Mouse (Mus musculus) hindbrain, embryonic 13.5 days (tissue): ENCODE data around the gene Pink1. TPM values are rescaled to one million over a fixed set of nuclear protein-coding genes. Genes with fewer than 3 reads are reported as not detected.
A peak's percentile ranks its signal among the peaks of the same experiment; 100 is the strongest.

ENCODE experiments used
- ATAC-seq: fragments of 200-750 bp; cut with Nextera tagmentation; 2 replicates; pipeline ENCODE4 v1.8.0; 2017; ENCODE audit warnings: moderate TSS enrichment; ENCODE audit not compliant: low FRiP score
- H3K27ac ChIP-seq: fragments of 300-500 bp; sonication (generic); 2 replicates; pipeline ENCODE4 v1.5.1; 2015; ENCODE audit warnings: inconsistent platforms, mild to moderate bottlenecking, moderate library complexity
- H3K27me3 ChIP-seq: fragments of 300-500 bp; sonication (generic); 2 replicates; pipeline ENCODE4 v1.6.1; 2015; ENCODE audit warnings: mild to moderate bottlenecking, inconsistent platforms
- H3K36me3 ChIP-seq: fragments of 300-500 bp; sonication (generic); 2 replicates; pipeline ENCODE4 v1.6.1; 2015; ENCODE audit warnings: mild to moderate bottlenecking, inconsistent platforms
- H3K4me1 ChIP-seq: fragments of 300-500 bp; sonication (generic); replicated peaks from 2 replicates; pipeline ENCODE4 v1.6.1; 2015; ENCODE audit warnings: inconsistent platforms
- H3K4me2 ChIP-seq: fragments of 300-500 bp; sonication (generic); 2 replicates; pipeline ENCODE4 v1.6.1; 2015; ENCODE audit warnings: inconsistent platforms, mild to moderate bottlenecking, moderate library complexity
- H3K4me3 ChIP-seq: fragments of 300-500 bp; sonication (generic); 2 replicates; pipeline ENCODE4 v1.5.1; 2015; ENCODE audit warnings: mild to moderate bottlenecking, inconsistent platforms
- H3K9ac ChIP-seq: fragments of 300-500 bp; sonication (generic); 2 replicates; pipeline ENCODE4 v1.6.1; 2015; ENCODE audit warnings: mild to moderate bottlenecking, inconsistent platforms
- H3K9me3 ChIP-seq: fragments of 300-500 bp; sonication (generic); 2 replicates; pipeline ENCODE4 v1.6.1; 2016; ENCODE audit warnings: inconsistent platforms
- WGBS: fragments of 180-500 bp; shearing (Covaris S2); methylation state at CpG from one replicate; pipeline ENCODE4 v1.1.7; 2015; 5-methylcytosine and 5-hydroxymethylcytosine counted together
- polyA plus RNA-seq: library from polyadenylated mRNA; unstranded; fragments of >200 nt; fragmentation: Nextera tagmentation; extraction: Ambion mirVana; gene quantifications from 2 replicates; pipeline ENCODE4 v1.2.1, GENCODE M21; 2015

Gene Pink1
- polyA plus RNA-seq, 1 experiment from 2014 or later = 93.8 TPM

- H3K4me2 ChIP-seq = no peak overlapping the region
- H3K9me3 ChIP-seq = no peaks in the 10 kb centered on the region
- H3K4me1 ChIP-seq = peaks cover 49% of the 10 kb centered on the region
- peak overlapping the region; percentile 51; the same call in 1 of the 2 replicates for H3K9ac ChIP-seq
- WGBS = 78% methylated on average over 4 of the region's 4 CpGs
- no peak overlapping the region for H3K4me3 ChIP-seq
- no peak for ATAC-seq
- H3K36me3 ChIP-seq = peaks cover 13% of the 10 kb centered on the region
- H3K27ac ChIP-seq = no peak overlapping the region
- no peaks in the 10 kb centered on the region for H3K27me3 ChIP-seq
These were observed 2.4 kb downstream of the Pink1 start for GRCm38 (mm10) chr4:138323753-138324152.

GRCm38 (mm10) chr4:138322692-138323091 is 3.4 kb downstream of the Pink1 start:
- 0 out of 2 replicates have a peak overlapping the region, but pooled peaks have one; percentile 51 for H3K9ac ChIP-seq
- no peaks in the 10 kb centered on the region for H3K9me3 ChIP-seq
- ATAC-seq = no peak
- H3K4me2 ChIP-seq = peak overlapping the region; percentile 13; the same call in 1 of the 2 replicates
- no peak overlapping the region for H3K27ac ChIP-seq
- peaks cover 53% of the 10 kb centered on the region for H3K4me1 ChIP-seq
- 11% methylated on average over 4 of the region's 4 CpGs for WGBS
- no peak overlapping the region for H3K4me3 ChIP-seq
- no peaks in the 10 kb centered on the region for H3K27me3 ChIP-seq
- peaks cover 14% of the 10 kb centered on the region for H3K36me3 ChIP-seq

DNA sequence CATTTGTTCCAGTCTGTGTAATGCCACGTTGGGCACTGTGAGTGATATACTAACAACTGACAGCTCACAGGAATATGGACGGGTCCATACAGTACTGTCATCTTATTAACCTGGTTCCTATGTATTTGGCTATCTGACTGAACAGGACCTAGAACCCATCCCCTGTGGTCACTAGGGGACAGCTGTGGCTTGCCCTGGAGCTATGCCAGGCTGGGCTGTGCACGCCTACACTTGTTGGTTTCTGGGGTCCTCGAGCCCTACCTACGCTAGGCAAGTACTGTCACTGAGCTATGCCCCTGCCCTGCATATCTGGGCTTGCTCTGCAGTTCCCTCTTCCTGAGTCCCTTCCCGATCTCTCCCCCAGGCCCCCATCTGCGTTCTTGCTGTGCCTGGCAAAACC is 4.6 kb downstream of the Pink1 start:
- WGBS = 74% methylated on average over 7 of the region's 7 CpGs
- H3K9me3 ChIP-seq = no peaks in the 10 kb centered on the region
- no peaks in the 10 kb centered on the region for H3K27me3 ChIP-seq
- no peak for ATAC-seq
- H3K4me3 ChIP-seq = no peak overlapping the region
- H3K4me1 ChIP-seq = peaks cover 56% of the 10 kb centered on the region
- peaks cover 26% of the 10 kb centered on the region for H3K36me3 ChIP-seq
- H3K4me2 ChIP-seq = no peak overlapping the region
- H3K9ac ChIP-seq = peak overlapping the region; percentile 29
- no peak overlapping the region for H3K27ac ChIP-seq

DNA sequence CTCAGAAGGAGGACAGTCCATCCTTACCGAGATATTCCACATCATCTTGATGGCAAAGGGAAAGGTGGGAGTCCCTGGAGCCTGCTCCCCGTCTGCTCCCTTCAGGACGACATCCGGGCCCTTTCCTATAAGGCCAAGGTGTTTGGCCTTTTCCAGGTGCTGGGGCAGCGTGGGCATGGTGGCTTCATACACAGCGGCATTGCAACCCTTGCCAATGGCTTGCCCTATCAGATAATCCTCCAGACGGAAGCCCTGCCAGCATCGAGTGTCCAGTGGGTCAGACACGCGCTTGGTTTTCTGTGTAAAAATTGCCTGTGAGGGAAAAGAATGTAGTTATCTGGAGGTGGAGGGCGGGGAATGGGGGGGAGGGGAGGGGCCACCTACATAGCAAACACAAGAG is 5.4 kb downstream of the Pink1 start:
- Histone ChIP-seq H3K4me1 (peaks cover 52% of the 10 kb centered on the region), H3K36me3 (peaks cover 33% of the 10 kb centered on the region), H3K9me3 (no peaks in the 10 kb centered on the region), H3K27me3 (no peaks in the 10 kb centered on the region), H3K27ac (no peak overlapping the region), H3K9ac (no peak overlapping the region; the same call in 1 of the 2 replicates), H3K4me3 (no peak overlapping the region), H3K4me2 (no peak overlapping the region)
- 87% methylated on average over 11 of the region's 11 CpGs for WGBS
- no peak for ATAC-seq

DNA sequence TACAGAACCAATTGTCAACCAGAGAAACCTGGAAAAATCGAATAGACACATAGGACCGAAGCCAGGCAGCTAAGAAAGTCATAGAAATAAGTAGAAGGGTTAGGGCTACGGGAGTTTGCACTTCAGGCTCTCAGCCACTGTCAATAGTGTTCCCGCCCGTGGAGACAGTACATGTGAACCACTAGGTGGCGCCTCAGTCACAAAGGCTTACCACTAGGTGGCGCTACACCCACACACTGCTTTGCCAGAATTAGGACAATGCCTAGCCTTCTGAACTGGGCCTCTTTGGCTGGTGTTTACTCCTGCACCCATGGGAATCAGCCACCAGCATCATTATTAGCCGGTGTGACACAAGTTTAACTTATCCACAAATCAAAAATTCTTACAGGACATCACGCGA is 6.6 kb downstream of the Pink1 start:
- 32% methylated on average over 10 of the region's 10 CpGs for WGBS
- H3K4me1 ChIP-seq = peaks cover 45% of the 10 kb centered on the region
- ATAC-seq = no peak
- no peak overlapping the region for H3K4me3 ChIP-seq
- H3K4me2 ChIP-seq = no peak overlapping the region
- H3K27ac ChIP-seq = no peak overlapping the region
- no peaks in the 10 kb centered on the region for H3K27me3 ChIP-seq
- H3K9me3 ChIP-seq = no peaks in the 10 kb centered on the region
- peaks cover 45% of the 10 kb centered on the region for H3K36me3 ChIP-seq
- H3K9ac ChIP-seq = no peak overlapping the region

DNA sequence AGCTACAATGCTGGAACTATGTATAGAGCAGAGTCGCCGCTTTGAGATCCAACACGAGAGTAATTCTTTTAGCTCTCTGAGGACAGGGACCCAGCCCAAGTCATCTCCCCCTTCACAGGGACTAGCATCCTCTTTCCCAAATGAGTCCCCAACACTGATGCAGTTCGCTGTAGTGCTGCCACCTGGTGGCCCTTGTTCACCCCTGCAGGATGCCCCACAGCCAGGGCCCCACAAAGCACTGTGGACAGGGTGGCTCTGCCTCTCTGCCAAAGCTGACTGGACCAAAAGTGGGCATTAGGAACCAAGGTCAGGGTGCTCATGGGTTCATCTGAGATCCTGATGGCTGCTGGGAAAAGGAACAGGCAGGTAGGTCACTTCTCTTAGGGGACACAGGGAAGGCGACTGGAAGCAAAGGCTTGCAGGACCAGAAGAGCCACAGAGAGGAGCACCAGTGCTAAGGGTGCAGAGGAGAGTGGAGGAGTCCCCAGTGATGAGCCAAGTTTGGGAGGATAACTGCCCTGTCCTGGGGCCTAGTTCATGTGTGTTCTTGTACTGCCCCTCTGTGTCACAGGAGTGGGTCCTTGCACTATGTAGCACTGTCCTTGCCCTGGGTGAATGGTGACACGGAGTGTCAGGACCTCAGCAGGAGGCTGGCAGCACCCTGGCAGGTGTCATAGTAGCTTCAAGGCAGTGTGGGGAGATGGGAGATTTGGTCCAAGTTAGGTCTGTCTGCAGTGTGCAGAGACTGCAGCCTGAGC is 7.4 kb downstream of the Pink1 start:
- peak; percentile 23; the same call in 1 of the 2 replicates for ATAC-seq
- Histone ChIP-seq H3K9ac (no peak overlapping the region), H3K36me3 (peaks cover 53% of the 10 kb centered on the region), H3K27ac (no peak overlapping the region; the same call in 1 of the 2 replicates), H3K4me3 (no peak overlapping the region), H3K9me3 (no peaks in the 10 kb centered on the region), H3K4me2 (no peak overlapping the region), H3K27me3 (no peaks in the 10 kb centered on the region), H3K4me1 (peaks cover 36% of the 10 kb centered on the region)
- WGBS = 57% methylated on average over 6 of the region's 6 CpGs

- H3K27me3 ChIP-seq = no peaks in the 10 kb centered on the region
- no peak overlapping the region for H3K27ac ChIP-seq
- no peak overlapping the region for H3K4me2 ChIP-seq
- no peak overlapping the region for H3K9ac ChIP-seq
- ATAC-seq = no peak
- no peak overlapping the region for H3K4me3 ChIP-seq
- peaks cover 14% of the 10 kb centered on the region; the same call in 1 of the 2 replicates for H3K4me1 ChIP-seq
- H3K36me3 ChIP-seq = peaks cover 76% of the 10 kb centered on the region
- H3K9me3 ChIP-seq = no peaks in the 10 kb centered on the region
- WGBS = 88% methylated on average over 6 of the region's 6 CpGs
These were observed 9.7 kb downstream of the Pink1 start for GRCm38 (mm10) chr4:138316369-138316768.

- no peak overlapping the region for H3K9ac ChIP-seq
- peaks cover 14% of the 10 kb centered on the region; the same call in 1 of the 2 replicates for H3K4me1 ChIP-seq
- WGBS = 73% methylated on average over 9 of the region's 9 CpGs
- H3K27ac ChIP-seq = no peak overlapping the region
- H3K36me3 ChIP-seq = peaks cover 80% of the 10 kb centered on the region
- no peak for ATAC-seq
- no peak overlapping the region for H3K4me3 ChIP-seq
- H3K27me3 ChIP-seq = no peaks in the 10 kb centered on the region
- no peak overlapping the region for H3K4me2 ChIP-seq
- no peaks in the 10 kb centered on the region for H3K9me3 ChIP-seq
These were observed 10.3 kb downstream of the Pink1 start for GRCm38 (mm10) chr4:138315781-138316180.

DNA sequence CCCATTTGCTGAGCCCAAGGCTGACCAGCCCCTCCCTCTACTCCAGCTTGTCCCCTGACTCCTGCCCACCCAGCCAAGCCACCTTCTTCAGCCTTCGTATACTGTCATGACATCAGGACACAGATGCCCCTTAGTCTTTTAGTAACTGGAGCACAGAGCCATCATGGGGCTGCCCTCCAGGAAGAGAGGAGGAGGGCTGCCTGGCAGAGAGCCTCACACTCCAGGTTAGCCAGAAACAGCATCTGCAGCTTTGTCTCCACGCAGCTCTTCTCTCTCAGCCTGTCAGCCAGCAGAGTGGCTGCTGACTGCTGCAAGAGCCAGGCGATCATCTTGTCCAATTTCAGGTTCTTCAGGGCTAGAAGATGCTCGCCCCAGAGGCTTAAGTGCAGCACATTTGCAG is 12.3 kb downstream of the Pink1 start:
- H3K36me3 ChIP-seq = peaks cover 88% of the 10 kb centered on the region
- H3K27ac ChIP-seq = no peak overlapping the region
- WGBS = 94% methylated on average over 4 of the region's 4 CpGs
- no peak for ATAC-seq
- H3K27me3 ChIP-seq = no peaks in the 10 kb centered on the region
- no peaks in the 10 kb centered on the region for H3K9me3 ChIP-seq
- no peak overlapping the region for H3K4me2 ChIP-seq
- H3K9ac ChIP-seq = no peak overlapping the region
- H3K4me3 ChIP-seq = no peak overlapping the region
- peaks cover 14% of the 10 kb centered on the region; the same call in 1 of the 2 replicates for H3K4me1 ChIP-seq

GRCm38 (mm10) chr4:138313021-138313420 is 13.1 kb downstream of the Pink1 start:
- Histone ChIP-seq H3K4me2 (no peak overlapping the region), H3K9me3 (no peaks in the 10 kb centered on the region), H3K4me1 (peaks cover 9% of the 10 kb centered on the region; the same call in 1 of the 2 replicates), H3K36me3 (peaks cover 95% of the 10 kb centered on the region), H3K27ac (no peak overlapping the region), H3K4me3 (no peak overlapping the region), H3K27me3 (no peaks in the 10 kb centered on the region), H3K9ac (no peak overlapping the region)
- 96% methylated on average over 11 of the region's 11 CpGs for WGBS
- no peak for ATAC-seq

- Histone ChIP-seq H3K36me3 (peaks cover 97% of the 10 kb centered on the region), H3K4me1 (peaks cover 10% of the 10 kb centered on the region), H3K4me2 (no peak overlapping the region), H3K9me3 (no peaks in the 10 kb centered on the region), H3K27ac (no peak overlapping the region), H3K27me3 (no peaks in the 10 kb centered on the region), H3K4me3 (no peak overlapping the region), H3K9ac (no peak overlapping the region)
- 96% methylated on average over 3 of the region's 3 CpGs for WGBS
- no peak for ATAC-seq
These were observed 14.0 kb downstream of the Pink1 start for GRCm38 (mm10) chr4:138312105-138312504.

DNA sequence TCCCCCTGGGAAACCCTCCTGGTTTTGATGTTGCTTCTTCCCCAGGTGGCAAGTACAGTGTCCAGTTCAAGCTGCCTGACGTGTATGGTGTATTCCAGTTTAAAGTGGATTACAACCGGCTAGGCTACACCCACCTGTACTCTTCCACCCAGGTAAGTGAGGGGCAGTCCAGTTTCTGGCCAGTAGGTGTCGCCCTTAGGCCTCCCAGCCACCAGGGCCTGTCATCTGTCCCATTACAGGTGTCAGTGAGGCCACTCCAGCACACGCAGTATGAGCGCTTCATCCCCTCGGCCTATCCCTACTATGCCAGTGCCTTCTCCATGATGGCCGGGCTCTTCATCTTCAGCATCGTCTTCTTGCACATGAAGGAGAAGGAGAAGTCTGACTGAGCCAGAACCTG is 14.5 kb downstream of the Pink1 start:
- ATAC-seq = peak; percentile 46; the same call in 1 of the 2 replicates
- WGBS = 70% methylated on average over 8 of the region's 8 CpGs
- H3K27ac ChIP-seq = no peak overlapping the region
- peaks cover 97% of the 10 kb centered on the region for H3K36me3 ChIP-seq
- no peak overlapping the region for H3K4me2 ChIP-seq
- no peak overlapping the region for H3K4me3 ChIP-seq
- peaks cover 15% of the 10 kb centered on the region for H3K4me1 ChIP-seq
- no peaks in the 10 kb centered on the region for H3K27me3 ChIP-seq
- H3K9ac ChIP-seq = no peak overlapping the region
- no peaks in the 10 kb centered on the region for H3K9me3 ChIP-seq
